ENCODE assay signal across 16 mouse cellular contexts in the genomic region with DNA sequence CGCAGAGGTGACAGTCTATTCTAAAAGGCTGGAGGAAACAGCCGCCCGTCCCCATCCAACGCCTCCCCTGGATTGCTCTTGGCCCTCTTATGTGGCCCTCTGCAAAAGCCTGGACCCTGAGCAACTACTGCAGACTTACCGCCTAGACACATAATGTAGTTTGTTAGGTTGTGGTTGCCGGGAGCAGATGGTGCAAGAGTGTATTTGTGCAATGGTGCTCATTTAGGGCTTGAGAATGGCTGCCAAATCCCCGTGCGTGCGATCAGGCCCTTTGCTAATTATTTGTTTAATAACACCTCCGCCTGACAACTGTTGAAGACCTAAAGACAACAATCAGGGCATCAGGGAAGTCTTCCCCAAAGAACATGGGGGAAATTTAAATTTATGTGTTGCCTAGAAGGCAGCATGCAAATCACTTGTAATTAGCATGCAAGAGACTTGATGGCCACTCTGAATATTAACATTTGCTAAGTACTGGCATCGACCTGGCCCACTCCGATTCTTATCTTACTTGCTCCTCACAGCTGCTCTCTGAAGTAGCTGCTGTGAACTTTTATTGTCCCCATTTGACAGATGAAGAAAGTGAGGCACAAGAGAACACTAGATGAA.
DNase-seq lines count a peak whose midpoint lies in the region; ATAC-seq lines count a peak whose summit lies in the region.
"Had no signal": no experiment of that assay in that cellular context is flagged by ENCODE, and none has a peak within 500 bp of the region (broad histone marks: within the 10 kb centered on the region; RNA-seq: fewer than 3 reads in every experiment).

No protein-coding gene starts in this region.

- H3K4me1 ChIP-seq in hindbrain, embryonic 12.5 days, result peaks cover 10% of the 10 kb centered on the region; the same call in 1 of the 2 replicates
- no peaks in the 10 kb centered on the region for H3K4me1 ChIP-seq in hindbrain, embryonic 11.5 days (replicated peaks; ENCODE audit: control insufficient read depth, insufficient read depth, low read length)
- H3K4me1 ChIP-seq in hindbrain, embryonic 14.5 days (replicated peaks; ENCODE audit: control insufficient read depth, insufficient read depth, low read length), result peaks cover 17% of the 10 kb centered on the region
- H3K4me1 ChIP-seq: heart, embryonic 15.5 days; liver, embryonic 12.5 days; lung, embryonic 15.5 days had no signal

- 0 out of 2 replicates have a peak overlapping the region, but pooled peaks have one; percentile 44 for H3K27ac ChIP-seq in hindbrain, embryonic 12.5 days
- no peak overlapping the region for H3K27ac ChIP-seq in hindbrain, embryonic 11.5 days (ENCODE audit: low read depth, low read length)
- peak overlapping the region; percentile 35 for H3K27ac ChIP-seq in hindbrain, embryonic 14.5 days
- H3K27ac ChIP-seq: heart, embryonic 15.5 days; liver, embryonic 12.5 days; lung, embryonic 15.5 days had no signal

- no peak overlapping the region for H3K4me2 ChIP-seq in hindbrain, embryonic 12.5 days (replicated peaks)
- no peak overlapping the region for H3K4me2 ChIP-seq in hindbrain, embryonic 11.5 days (replicated peaks; ENCODE audit: low read depth, low read length)
- H3K4me2 ChIP-seq in hindbrain, embryonic 14.5 days (replicated peaks), result no peak overlapping the region
- H3K4me2 ChIP-seq: heart, embryonic 15.5 days; liver, embryonic 12.5 days; lung, embryonic 15.5 days had no signal

- H3K4me3 ChIP-seq in hindbrain, embryonic 12.5 days, result no peak overlapping the region
- no peak overlapping the region for H3K4me3 ChIP-seq in hindbrain, embryonic 11.5 days (ENCODE audit: low read depth, low read length)
- H3K4me3 ChIP-seq in hindbrain, embryonic 14.5 days (replicated peaks; ENCODE audit: low read length), result no peak overlapping the region
- H3K4me3 ChIP-seq: heart, embryonic 15.5 days; liver, embryonic 12.5 days; lung, embryonic 15.5 days; myocyte had no signal

- H3K36me3 ChIP-seq in hindbrain, embryonic 12.5 days, result no peaks in the 10 kb centered on the region
- H3K36me3 ChIP-seq in hindbrain, embryonic 11.5 days (ENCODE audit: control insufficient read depth, insufficient read depth, low read length), result no peaks in the 10 kb centered on the region
- no peaks in the 10 kb centered on the region for H3K36me3 ChIP-seq in hindbrain, embryonic 14.5 days (replicated peaks; ENCODE audit: control insufficient read depth, insufficient read depth)
- H3K36me3 ChIP-seq: heart, embryonic 15.5 days; liver, embryonic 12.5 days; lung, embryonic 15.5 days had no signal

- WGBS in hindbrain, embryonic 12.5 days, result 79% methylated on average over 12 of the region's 12 CpGs
- 85% methylated on average over 12 of the region's 12 CpGs for whole genome bisulfite sequencing in hindbrain, embryonic 11.5 days
- 56% methylated on average over 12 of the region's 12 CpGs for WGBS in hindbrain, embryonic 14.5 days

- DNase-seq in hindbrain, embryonic 11.5 days (ENCODE audit: low spot score), result no peak
- peak; percentile 37 for DNase-seq in brain, embryonic 18.5 days (ENCODE audit: low read depth, low spot score)
- no peak for DNase-seq in hindbrain, embryonic 14.5 days (ENCODE audit: low spot score)
- peak; percentile 42 to 75 for DNase-seq in layer of hippocampus, postnatal 14 days (ENCODE audit: low spot score in 2 of 2)
- no peak for DNase-seq in heart, postnatal 36 days
- DNase-seq in embryo, embryonic 10.5 days (ENCODE audit: low spot score), result no peak
- DNase-seq in urinary bladder, adult 2 months (ENCODE audit: low spot score), result no peak
- DNase-seq: B cell, adult 2 months; heart, adult 18-20 months; right cerebral cortex, postnatal 14 days had no signal

- intact Hi-C loops in heart, postnatal 36 days (cut with DNase I), result no loop called here

- H3K9ac ChIP-seq in hindbrain, embryonic 12.5 days, result no peak overlapping the region
- H3K9ac ChIP-seq in hindbrain, embryonic 11.5 days (ENCODE audit: low read depth, low read length), result no peak overlapping the region
- H3K9ac ChIP-seq in hindbrain, embryonic 14.5 days, result no peak overlapping the region
- H3K9ac ChIP-seq: heart, embryonic 15.5 days; liver, embryonic 12.5 days; lung, embryonic 15.5 days had no signal

- peaks cover 4% of the 10 kb centered on the region for H3K9me3 ChIP-seq in hindbrain, embryonic 12.5 days (replicated peaks)
- no peaks in the 10 kb centered on the region for H3K9me3 ChIP-seq in hindbrain, embryonic 11.5 days (ENCODE audit: control insufficient read depth, low read length)
- H3K9me3 ChIP-seq in hindbrain, embryonic 14.5 days (ENCODE audit: control insufficient read depth, low read length), result no peaks in the 10 kb centered on the region
- H3K9me3 ChIP-seq: heart, embryonic 15.5 days; lung, embryonic 15.5 days had no signal

- no peaks in the 10 kb centered on the region for H3K27me3 ChIP-seq in hindbrain, embryonic 12.5 days
- H3K27me3 ChIP-seq in hindbrain, embryonic 11.5 days (ENCODE audit: control insufficient read depth, insufficient read depth, low read length), result no peaks in the 10 kb centered on the region
- H3K27me3 ChIP-seq in hindbrain, embryonic 14.5 days (ENCODE audit: control insufficient read depth, insufficient read depth, low read length), result no peaks in the 10 kb centered on the region
- H3K27me3 ChIP-seq: heart, embryonic 15.5 days; liver, embryonic 12.5 days; lung, embryonic 15.5 days; Patski had no signal

- ATAC-seq in hindbrain, embryonic 12.5 days (ENCODE audit: low FRiP score), result no peak
- ATAC-seq in hindbrain, embryonic 11.5 days (ENCODE audit: low FRiP score), result no peak
- peak; percentile 56; the same call in 1 of the 2 replicates for ATAC-seq in hindbrain, embryonic 14.5 days (ENCODE audit: low FRiP score)
- ATAC-seq: liver, embryonic 12.5 days; Patski had no signal

Comparison
In these comparisons a context has a peak if more than half of its experiments do, and no peak if none do; other contexts are left out.
1. DNase-seq: peak in brain, embryonic 18.5 days (single experiment) and layer of hippocampus, postnatal 14 days (2 of 2); none in hindbrain, embryonic 11.5 days (single experiment), hindbrain, embryonic 14.5 days (single experiment), heart, postnatal 36 days (0 of 2), embryo, embryonic 10.5 days (single experiment) and urinary bladder, adult 2 months (single experiment).